Comparison of ENCODE assay signal across 21 mouse cellular contexts in the genomic region with DNA sequence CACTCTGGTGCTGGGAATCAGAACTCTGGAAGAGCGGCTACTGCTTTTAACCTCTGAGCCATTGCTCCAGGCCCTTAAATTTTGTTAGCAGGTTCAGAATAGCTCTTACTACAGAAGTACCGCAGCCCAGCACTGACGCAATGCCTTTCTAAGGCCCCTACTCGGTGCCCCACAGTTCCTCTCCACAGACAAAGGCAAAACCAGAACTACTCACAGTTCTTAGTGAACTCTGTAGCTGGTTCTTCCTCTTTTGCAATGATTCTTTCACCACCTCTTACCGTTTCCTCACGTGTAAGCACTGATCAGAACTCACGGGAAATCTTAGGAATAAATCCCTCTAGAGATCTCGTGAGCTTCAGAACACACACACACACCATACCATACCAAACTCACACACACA. TPM values are rescaled to one million over a fixed set of nuclear protein-coding genes. Genes with fewer than 3 reads are reported as not detected.
DNase-seq lines count a peak whose midpoint lies in the region; ATAC-seq and TF ChIP-seq lines count a peak whose summit lies in the region.
"Had no signal": no experiment of that assay in that cellular context is flagged by ENCODE, and none has a peak within 500 bp of the region (broad histone marks: within the 10 kb centered on the region; RNA-seq: fewer than 3 reads in every experiment).

No protein-coding gene starts in this region.

- H3K4me1 ChIP-seq in thymus, adult 2 months (replicated peaks; ENCODE audit: control insufficient read depth, insufficient read depth, low read length), result peaks cover 5% of the 10 kb centered on the region; the same call in 1 of the 2 replicates
- H3K4me1 ChIP-seq in stomach, postnatal 0 days (replicated peaks; ENCODE audit: control insufficient read depth, insufficient read depth), result no peaks in the 10 kb centered on the region
- H3K4me1 ChIP-seq: limb, embryonic 12.5 days had no signal

- no peaks in the 10 kb centered on the region for H3K36me3 ChIP-seq in thymus, adult 2 months (ENCODE audit: control insufficient read depth, insufficient read depth, low read length)
- no peaks in the 10 kb centered on the region for H3K36me3 ChIP-seq in stomach, postnatal 0 days (ENCODE audit: control insufficient read depth, insufficient read depth, low read length)
- H3K36me3 ChIP-seq: heart, embryonic 13.5 days; hindbrain, embryonic 12.5 days; limb, embryonic 12.5 days had no signal

- no peak for TF ChIP-seq EP300 in stomach, postnatal 0 days (optimal IDR thresholded peaks at IDR 0.05)

- no peaks in the 10 kb centered on the region for H3K9me3 ChIP-seq in stomach, postnatal 0 days (ENCODE audit: control insufficient read depth, low read length)
- H3K9me3 ChIP-seq: heart, embryonic 13.5 days; hindbrain, embryonic 12.5 days; limb, embryonic 12.5 days; megakaryocyte, embryonic 14.5 days had no signal

- DNase-seq in heart, adult 11 months, result peak; percentile 94
- no peak for DNase-seq in heart, postnatal 10 days
- no peak for DNase-seq in thymus, adult 2 months
- DNase-seq in thymus, postnatal 36 days, result no peak
- DNase-seq in lung, postnatal 36 days, result peak; percentile 69
- no peak for DNase-seq in stomach, postnatal 0 days (ENCODE audit: low spot score)
- no peak for DNase-seq in cerebellum, postnatal 4 days (ENCODE audit: low spot score in 2 of 2)
- no peak for DNase-seq in adrenal gland, postnatal 4 days (ENCODE audit: low spot score in 2 of 2)
- DNase-seq: adrenal gland, postnatal 14 days; cerebellum, adult 11-12 months; forebrain, postnatal 0 days; gastrocnemius, postnatal 25 days; kidney, postnatal 25 days; layer of hippocampus, postnatal 36 days; right cerebral cortex, postnatal 25 days had no signal

- 0 out of 2 replicates have a peak, but pooled peaks have one; percentile 24 for ATAC-seq in stomach, postnatal 0 days (ENCODE audit: low FRiP score, low TSS enrichment)
- ATAC-seq: forebrain, postnatal 0 days; intestine, embryonic 16.5 days had no signal

- H3K9ac ChIP-seq in stomach, postnatal 0 days (ENCODE audit: low read length), result no peak overlapping the region
- H3K9ac ChIP-seq: forebrain, postnatal 0 days; heart, embryonic 13.5 days; hindbrain, embryonic 12.5 days; limb, embryonic 12.5 days had no signal

- H3K27me3 ChIP-seq in thymus, adult 2 months (ENCODE audit: control insufficient read depth, insufficient read depth, low read length), result no peaks in the 10 kb centered on the region
- H3K27me3 ChIP-seq in stomach, postnatal 0 days (ENCODE audit: control insufficient read depth, insufficient read depth, low read length), result no peaks in the 10 kb centered on the region
- H3K27me3 ChIP-seq: heart, embryonic 13.5 days; limb, embryonic 12.5 days had no signal

- 55% methylated on average over 8 of the region's 8 CpGs for whole genome bisulfite sequencing in thymus, adult 2 months
- 76% methylated on average over 8 of the region's 8 CpGs for WGBS in stomach, postnatal 0 days

- intact Hi-C loops in heart, postnatal 10 days (cut with DNase I), result no loop called here

- no peak for TF ChIP-seq POLR2A in thymus, adult 2 months (IDR thresholded peaks at IDR 0.05; ENCODE audit: control insufficient read depth, extremely low read depth, insufficient read depth, low read length, poor library complexity)

- no peak for TF ChIP-seq CTCF in thymus, adult 2 months (IDR thresholded peaks at IDR 0.05; ENCODE audit: borderline replicate concordance, control insufficient read depth, extremely low read depth, insufficient read depth, low read length, poor library complexity)
- no peak for TF ChIP-seq CTCF in stomach, postnatal 0 days (IDR thresholded peaks at IDR 0.05; ENCODE audit: low read depth)

- no peak overlapping the region for H3K4me3 ChIP-seq in thymus, adult 2 months (ENCODE audit: control insufficient read depth, insufficient read depth, low read length)
- H3K4me3 ChIP-seq in stomach, postnatal 0 days (ENCODE audit: low read depth, low read length), result no peak overlapping the region
- H3K4me3 ChIP-seq: erythroblast, embryonic 14.5 days; heart, embryonic 13.5 days; hindbrain, embryonic 12.5 days; limb, embryonic 12.5 days; megakaryocyte, embryonic 14.5 days had no signal

- peak overlapping the region; percentile 53; the same call in 1 of the 2 replicates for H3K27ac ChIP-seq in thymus, adult 2 months (ENCODE audit: control insufficient read depth, insufficient read depth, low read length)
- no peak overlapping the region for H3K27ac ChIP-seq in stomach, postnatal 0 days (replicated peaks)
- H3K27ac ChIP-seq: heart, embryonic 13.5 days; hindbrain, embryonic 12.5 days; limb, embryonic 12.5 days had no signal

- H3K4me2 ChIP-seq in stomach, postnatal 0 days (replicated peaks; ENCODE audit: low read depth), result no peak overlapping the region
- H3K4me2 ChIP-seq: heart, embryonic 13.5 days; hindbrain, embryonic 12.5 days; limb, embryonic 12.5 days had no signal

RNA-seq across cellular contexts. Expression of gene Kdm7a, which starts 24.1 kb away (rescaled TPM):
- total RNA-seq in heart, postnatal 10 days (2021), result 10 to 100 TPM; 17.6 to 21.0 TPM
- 3.5 and 3.7 TPM in 2 replicates for polyA plus RNA-seq in thymus, adult 2 months (2012; rRNA removed)
- polyA plus RNA-seq in stomach, postnatal 0 days (2015; fragmentation: Nextera tagmentation; extraction: Ambion mirVana), result 2.5 and 2.6 TPM in 2 replicates
- total RNA-seq in adrenal gland, postnatal 4 days (2021), result 10 to 100 TPM; 15.3 to 17.6 TPM

Comparison
In these comparisons a context has a peak if more than half of its experiments do, and no peak if none do; other contexts are left out.
1. DNase-seq: peak in heart, adult 11 months (single experiment) and lung, postnatal 36 days (single experiment); none in heart, postnatal 10 days (0 of 2), thymus, adult 2 months (single experiment), thymus, postnatal 36 days (0 of 2), stomach, postnatal 0 days (single experiment), cerebellum, postnatal 4 days (0 of 2) and adrenal gland, postnatal 4 days (0 of 2).